Mouse (Mus musculus) cerebellum, adult (tissue): ENCODE measurements around the gene Cacna1d.

Source experiments
- ATAC-seq: cut with Nextera tagmentation; 2 replicates; pipeline ENCODE4 v1.9.2; 2017; ENCODE audit warnings: mild to moderate bottlenecking, moderate library complexity, mixed read lengths; ENCODE audit not compliant: insufficient number of reproducible peaks, low FRiP score, low TSS enrichment

Cacna1d gene

DNA sequence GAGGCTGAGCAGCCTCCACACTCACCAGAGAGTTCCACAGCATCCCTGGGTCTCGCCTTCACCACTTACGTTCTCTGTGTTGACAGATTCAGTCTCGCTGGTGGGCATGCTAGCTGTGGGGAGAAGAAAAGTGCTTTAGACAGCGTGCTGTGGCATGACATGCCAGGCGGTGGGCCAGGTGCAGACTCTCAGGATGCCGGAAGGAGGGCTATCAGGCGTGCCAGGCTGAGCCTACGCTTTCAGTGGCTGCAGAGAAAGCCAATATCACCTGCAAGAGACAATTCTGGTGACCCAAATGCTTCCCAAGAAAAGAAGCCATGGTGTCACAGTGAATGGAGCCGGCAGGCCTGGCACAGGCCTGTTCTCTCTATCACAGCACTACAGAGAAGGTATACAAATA is 361.2 kb downstream of the Cacna1d start:
- ATAC-seq: peak; percentile 71

GRCm38 (mm10) chr14:30129378-30129777 is 361.9 kb downstream of the Cacna1d start:
- ATAC-seq: no peak

DNA sequence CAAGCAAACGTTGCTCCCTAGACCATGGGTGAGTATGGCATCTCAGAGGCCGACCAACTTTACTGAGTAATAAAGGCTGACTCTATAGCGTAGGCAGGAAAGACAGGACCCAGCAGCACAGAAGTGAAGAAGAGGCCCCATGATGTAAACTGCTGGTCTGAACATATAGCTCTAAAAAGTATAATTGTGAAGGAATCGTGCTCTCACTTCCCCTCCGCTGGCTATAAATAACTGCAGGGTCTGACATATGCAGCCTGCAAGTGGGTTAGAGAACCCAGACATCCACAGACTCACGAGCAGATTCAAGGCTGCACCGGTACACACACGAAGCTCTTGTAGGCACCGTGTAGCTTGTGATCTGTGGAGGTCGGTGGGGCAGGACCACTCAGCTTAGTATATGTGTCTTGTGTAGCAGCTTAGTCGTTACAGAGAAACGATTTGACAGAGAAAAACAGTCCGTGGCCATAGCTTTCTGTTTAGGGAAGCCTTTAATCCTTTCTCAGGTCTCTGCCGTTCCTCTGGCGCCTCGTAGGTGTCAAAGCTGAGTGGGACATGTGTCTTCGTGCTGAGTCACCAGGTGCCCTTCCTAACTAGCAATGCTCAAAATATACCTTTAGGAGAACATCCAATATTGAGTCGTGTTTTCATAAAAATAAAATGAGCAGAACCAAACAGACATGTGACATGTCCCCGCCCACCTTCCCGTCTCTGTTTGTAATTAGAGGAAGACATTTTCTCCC is 366.1 kb downstream of the Cacna1d start:
- no peak for ATAC-seq

GRCm38 (mm10) chr14:30120023-30120422 is 371.2 kb downstream of the Cacna1d start:
- no peak for ATAC-seq

DNA sequence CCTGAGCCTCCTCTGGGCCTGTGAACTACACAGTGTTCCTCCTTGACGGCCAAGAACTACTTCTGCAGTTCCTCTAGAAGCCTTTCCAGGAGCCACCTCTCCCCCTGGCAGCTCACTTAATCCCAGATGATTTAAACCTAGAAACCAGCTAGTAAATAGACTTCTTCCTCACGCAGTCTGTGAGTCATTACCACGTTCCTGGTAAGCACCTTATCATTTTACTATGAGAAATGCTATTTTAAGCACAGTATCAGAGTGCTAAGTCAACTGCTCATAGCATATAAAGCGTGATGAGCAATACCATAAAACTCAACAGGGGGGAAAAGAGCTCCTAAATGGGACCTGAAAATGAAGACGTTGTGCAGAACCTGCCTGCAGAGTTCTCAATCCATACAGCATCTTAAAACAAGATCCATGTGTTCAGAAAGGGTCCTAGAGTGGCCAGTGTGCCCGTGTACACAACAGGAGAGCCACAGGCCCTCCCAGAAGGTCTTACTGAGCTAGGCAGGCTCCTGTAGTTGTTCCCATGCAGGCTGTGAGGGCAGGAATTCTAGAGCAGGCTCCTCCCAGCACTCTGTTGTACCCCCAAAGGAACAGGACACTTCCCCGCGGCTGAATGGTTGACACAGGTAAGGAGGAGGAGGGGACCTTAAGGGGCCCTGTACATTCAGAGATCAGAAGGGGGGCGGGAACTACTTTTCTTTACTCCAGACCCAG is 377.7 kb downstream of the Cacna1d start:
- no peak for ATAC-seq

DNA sequence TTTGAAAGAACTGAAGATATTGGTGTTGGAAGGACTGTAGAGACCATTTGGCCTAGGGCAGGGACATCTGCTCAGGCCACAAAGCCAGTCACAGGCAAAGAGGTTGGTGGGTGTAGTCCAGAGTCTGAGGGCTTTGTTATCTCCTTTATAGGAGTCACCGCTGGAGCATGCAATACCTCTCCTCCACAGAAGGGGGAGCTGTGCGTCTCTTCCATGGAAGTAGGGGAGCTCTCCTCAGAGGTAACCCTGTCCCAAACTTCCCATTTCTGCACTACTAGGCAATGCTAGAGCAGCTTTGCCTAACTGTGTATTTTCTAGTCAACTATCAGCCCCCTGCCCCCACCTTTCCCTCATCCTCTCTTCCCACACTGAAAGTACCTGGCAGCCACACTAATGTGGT is 382.2 kb downstream of the Cacna1d start:
- ATAC-seq: no peak

DNA sequence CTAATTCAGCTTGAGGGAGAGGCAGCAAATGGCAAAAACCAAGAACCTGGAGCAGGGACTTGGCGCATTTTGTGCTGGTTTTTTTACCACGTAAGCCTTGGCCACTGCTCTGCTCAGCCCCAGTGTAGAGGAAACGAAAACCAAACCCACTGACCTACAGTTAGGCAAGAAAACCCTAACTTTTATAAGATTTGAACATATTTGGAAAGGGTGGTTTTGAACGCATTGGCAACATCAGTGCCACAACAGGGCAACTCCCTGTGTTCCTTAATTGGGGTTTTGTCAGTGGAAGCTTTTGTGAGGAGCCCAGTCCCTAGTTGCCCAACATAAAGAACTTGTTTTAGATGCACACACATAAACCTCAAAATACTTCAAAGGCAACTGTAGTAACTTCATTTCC is 384.7 kb downstream of the Cacna1d start:
- no peak for ATAC-seq

DNA sequence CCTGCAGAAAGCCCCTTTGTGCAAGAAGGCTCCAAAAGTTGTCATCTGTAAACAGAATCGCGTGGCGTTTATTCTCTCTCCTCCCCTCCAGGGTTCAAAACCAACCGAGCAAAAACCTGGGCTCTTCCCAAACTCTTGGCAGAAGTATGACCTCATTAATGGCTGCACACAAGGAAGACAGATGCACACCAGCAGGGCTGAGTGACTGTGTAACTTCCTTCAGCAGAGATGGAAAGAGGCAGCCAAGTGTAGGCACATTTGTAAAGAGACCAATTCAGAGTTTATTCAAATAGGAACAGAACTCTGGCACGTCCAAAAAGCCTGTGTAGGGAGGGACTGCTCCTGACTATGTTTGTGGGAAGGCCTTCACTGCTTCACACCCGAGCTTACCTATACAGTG is 385.7 kb downstream of the Cacna1d start:
- ATAC-seq: no peak

DNA sequence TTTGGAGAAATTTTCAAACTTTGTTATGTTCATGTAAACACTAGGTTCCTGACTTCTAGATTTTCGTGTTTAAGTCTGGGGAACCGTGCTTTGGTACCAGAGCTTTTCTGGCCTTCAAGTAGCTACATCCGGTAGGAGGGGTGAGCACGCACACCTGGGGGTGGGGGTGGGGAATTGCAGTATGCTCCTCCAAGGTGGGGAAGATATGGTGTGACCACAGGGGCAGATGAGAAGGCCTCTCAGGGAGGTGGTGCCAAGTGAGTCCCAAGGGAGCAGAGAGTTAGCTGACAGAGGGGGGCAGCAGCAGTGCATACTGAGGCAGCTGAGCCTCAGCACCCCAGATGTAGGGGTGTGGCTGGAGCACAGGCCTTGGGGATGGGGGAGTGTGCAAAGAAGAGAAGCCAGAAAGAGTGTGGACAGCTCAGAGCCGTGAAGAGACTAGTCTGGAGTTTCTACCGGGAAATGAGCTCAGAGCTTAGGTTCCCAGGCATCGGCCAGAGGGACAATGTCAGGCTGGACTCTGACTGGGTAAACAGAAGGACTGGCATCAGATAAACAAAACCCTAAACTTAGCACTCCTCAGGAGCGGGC is 387.2 kb downstream of the Cacna1d start:
- no peak for ATAC-seq

GRCm38 (mm10) chr14:30097239-30097638 is 394.0 kb downstream of the Cacna1d start:
- no peak for ATAC-seq

DNA sequence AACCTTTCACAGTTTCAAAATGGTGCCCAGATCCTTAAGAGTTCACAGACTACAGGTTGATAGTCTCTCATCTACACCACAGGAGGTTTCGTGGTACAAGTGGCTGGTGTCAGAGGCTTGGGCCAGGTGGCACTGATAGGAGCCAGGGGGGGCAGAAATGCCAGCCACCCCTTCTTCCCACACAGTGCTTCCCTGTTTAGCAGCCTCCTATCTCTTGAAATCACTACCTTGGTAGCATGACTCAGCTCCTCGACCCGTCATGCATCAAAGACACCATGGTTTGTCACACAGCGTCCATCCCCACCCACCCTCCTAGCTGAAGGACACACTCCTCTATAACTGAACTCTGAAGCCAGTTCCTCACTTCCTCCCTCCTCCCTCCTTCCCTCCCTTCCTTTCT is 398.8 kb downstream of the Cacna1d start:
- ATAC-seq: no peak

DNA sequence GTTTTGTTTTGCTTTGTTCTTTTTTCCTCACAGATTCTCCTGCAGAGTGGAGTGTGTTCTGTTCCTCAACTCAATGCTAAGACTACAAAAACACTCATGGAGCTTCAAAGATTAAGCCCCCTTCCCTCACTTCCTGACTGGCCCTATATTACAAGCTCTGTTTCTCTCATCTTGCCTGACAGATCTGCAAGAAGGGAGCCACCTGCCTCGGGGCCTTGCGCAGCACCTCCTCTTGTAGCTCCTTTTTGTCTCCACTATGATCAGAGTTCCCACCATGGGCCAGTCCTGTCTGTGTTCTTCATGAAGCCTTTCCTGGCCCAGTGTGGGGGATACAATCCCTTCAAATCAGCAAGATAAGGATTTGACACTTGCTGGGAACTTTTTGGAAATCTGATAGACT is 399.2 kb downstream of the Cacna1d start:
- ATAC-seq: no peak

DNA sequence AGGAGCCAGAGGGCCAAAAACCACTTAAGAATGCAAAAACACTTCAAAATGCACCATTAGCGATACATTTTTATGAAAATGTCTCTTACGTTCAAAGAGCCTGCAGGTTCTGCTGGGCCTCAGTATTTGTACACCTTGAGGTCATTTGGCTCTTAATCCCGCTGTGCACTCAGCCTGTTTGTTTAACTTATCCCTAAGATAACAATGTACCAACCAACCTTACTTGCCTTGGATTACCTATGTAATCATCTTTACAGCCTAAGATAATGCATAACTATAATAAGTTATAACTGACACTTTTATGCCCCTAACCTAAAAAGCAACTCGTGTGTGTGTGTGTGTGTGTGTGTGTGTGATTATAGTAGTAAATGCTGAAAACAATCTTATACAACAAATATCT is 411.5 kb downstream of the Cacna1d start:
- ATAC-seq: no peak

DNA sequence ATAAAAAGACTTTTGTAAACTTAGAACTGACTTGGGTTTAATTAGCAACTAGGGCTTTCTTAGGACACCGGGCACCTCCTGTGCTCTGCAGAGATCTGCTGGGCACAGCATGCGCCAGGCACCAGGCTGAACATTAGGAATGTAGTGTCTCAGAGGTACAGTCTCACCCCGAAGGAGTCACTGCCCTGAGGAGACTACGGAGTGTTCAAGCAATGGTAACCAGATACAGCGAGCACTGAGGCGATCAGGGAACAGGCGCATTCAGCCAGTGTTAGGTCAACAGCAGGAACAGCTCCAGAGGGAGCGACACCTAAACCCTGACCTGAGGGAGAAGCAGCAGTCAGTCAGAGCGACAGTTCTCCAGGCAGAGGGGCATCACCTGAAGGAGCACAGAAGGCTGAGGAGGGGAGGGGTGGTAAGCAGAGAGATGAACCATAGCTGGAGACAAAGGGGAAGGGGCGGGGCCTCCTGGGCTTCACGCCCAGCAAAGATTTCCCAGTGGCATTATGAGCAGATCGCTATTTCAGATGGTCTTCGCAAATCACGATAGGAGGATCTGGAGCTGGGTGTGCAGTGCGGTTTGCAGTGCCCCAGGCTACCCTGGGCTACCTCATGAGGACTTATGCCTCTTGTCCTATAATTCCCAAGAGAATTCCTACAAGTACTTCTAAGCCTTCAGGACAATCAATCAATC is 413.0 kb downstream of the Cacna1d start:
- no peak for ATAC-seq

DNA sequence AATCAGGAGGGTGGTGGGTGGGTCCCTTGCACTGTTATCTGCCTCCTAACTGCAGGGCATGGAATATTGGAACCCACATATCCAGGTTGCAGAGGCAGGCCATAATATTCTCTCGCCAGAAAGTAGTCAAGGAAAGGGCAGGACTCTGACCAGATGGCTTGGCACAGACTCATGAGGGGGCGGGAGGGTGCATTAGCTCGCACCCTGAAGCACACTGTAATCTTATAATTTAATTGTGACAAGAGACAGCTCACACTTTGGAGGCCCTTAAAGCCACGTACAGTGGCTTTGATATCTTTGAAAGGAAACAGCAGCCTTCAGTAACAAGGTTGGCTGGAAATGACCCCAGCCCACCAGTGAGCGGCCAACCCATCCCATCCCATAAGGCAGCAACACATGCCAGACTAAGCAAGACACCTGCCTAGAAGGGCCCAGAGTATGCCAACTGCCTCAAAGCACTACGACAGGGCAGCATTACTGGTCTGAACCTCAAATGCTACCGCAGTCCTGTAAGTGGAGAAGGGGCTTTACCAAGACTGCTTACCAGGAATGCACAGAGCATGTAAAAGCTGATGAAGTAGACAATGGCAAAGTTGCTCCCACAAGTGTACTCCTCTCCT is 415.9 kb downstream of the Cacna1d start:
- ATAC-seq: peak; percentile 86

GRCm38 (mm10) chr14:30068566-30068965 is 422.7 kb downstream of the Cacna1d start:
- no peak for ATAC-seq

DNA sequence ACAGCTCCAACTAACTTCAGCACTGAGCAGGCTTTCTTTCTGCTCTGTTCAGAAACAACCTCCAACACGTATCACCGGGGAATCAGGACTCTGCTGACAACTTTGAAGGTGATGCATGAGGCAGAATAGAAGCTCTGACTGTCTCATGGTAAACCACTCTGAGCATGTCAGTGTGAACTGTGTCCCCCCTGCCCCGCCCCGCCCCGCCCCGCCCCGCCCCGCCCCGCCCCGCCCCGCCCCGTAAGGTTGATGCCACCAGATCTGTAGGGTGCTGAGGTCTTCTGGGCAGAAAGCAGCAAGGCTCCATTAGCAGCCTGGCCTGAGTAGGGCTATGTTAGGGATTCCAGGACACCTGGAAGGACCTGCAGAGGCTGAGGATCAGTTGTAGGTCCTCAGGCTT is 424.5 kb downstream of the Cacna1d start:
- no peak for ATAC-seq

DNA sequence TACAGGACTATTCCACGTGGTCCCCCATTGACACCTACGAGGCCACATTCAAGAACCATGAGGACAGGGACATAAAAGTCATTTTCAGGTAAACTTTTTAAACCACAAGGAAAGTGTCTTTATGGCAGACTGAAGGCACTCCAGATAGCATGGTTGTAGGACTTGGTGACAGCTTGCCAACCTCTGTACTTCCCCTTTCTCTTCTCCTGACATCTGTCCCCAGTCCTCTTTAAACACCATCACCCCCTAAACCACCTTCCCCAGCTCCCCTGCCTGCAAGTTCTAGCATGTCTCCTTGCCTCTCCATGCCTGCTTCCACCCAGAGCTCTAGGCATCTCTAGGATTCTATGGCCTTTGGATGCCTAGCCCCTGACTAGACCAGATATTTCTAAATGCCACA is 426.4 kb downstream of the Cacna1d start:
- ATAC-seq: no peak

DNA sequence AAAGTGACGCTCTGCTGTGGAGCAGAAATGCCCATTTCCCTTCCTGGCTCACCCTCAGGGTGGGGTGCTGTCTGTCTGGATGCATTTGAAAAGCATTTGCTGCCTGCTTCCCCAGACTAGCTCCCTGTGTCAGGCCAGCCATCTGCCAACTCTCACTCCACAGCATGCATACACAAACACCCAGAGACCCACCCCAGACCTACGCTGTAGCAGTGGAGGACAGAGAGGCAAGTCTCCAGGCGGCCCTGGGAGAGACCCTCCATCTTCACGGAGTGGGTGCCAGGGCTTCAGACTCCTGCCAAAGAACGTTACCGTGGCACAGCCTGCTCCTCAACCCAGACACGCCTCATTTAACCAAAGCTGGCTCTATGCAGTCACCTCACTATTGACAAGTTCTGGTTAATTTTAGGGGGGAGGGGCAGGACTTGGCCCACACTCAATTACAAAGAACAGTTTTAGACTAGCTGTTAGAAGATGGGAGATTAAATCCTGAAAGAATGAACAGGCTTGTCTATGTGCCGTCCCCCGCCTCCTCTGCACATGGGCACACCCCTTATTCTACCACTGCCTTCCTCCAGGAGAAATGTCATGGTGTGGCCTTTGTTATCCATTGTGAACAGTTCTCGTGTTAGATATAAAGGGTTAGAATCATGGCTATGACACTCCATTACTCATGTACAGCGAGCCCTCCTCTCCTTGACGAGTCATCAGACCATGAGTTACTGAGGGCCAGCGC is 435.1 kb downstream of the Cacna1d start:
- ATAC-seq: no peak

DNA sequence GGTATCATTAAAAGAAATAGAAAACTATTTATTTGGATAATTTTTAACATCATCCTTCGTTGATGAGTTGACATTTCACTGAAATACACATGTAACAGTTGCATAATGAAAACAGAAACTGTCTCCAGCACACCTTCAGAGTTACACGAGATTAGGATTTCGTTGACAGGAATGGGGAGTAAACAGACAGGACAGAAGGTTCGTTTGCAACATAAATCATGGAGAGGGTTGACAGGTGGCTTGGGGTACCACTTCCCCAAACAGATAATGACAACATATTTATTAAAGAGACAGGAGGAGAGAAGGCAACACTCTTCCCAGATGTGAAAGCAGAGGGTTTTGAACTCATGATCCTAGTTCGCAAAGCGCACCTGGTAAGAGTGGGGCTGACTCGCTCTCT is 436.3 kb downstream of the Cacna1d start:
- ATAC-seq: no peak
